ENCODE assay signal across 8 mouse cellular contexts in genomic region chr4:128711455-128712135, GRCm38 (mm10). TPM values are rescaled to one million over a fixed set of nuclear protein-coding genes. Genes with fewer than 3 reads are reported as not detected.
DNase-seq lines count a peak whose midpoint lies in the region; ATAC-seq lines count a peak whose summit lies in the region.

No protein-coding gene starts in this region.

- peaks cover 4% of the 10 kb centered on the region for H3K36me3 ChIP-seq in hindbrain, embryonic 16.5 days (ENCODE audit: control insufficient read depth, insufficient read depth, low read length)

- WGBS in hindbrain, embryonic 16.5 days = 4% methylated on average over 24 of the region's 24 CpGs

- H3K4me3 ChIP-seq in hindbrain, embryonic 16.5 days (ENCODE audit: low read length) = peak overlapping the region; percentile 20; the same call in 1 of the 2 replicates

- H3K27ac ChIP-seq in hindbrain, embryonic 16.5 days (ENCODE audit: low read depth, low read length) = 0 out of 2 replicates have a peak overlapping the region, but pooled peaks have one; percentile 44

- ATAC-seq in hindbrain, embryonic 16.5 days = peak; percentile 67
- ATAC-seq in megakaryocyte, adult 5-6 weeks (ENCODE audit: poor library complexity, severe bottlenecking) = peak; percentile 91

- no peaks in the 10 kb centered on the region for H3K9me3 ChIP-seq in hindbrain, embryonic 16.5 days (ENCODE audit: control insufficient read depth, low read length)

- H3K4me1 ChIP-seq in hindbrain, embryonic 16.5 days (ENCODE audit: control insufficient read depth, insufficient read depth, low read depth, low read length) = peaks cover 33% of the 10 kb centered on the region

- H3K9ac ChIP-seq in hindbrain, embryonic 16.5 days (ENCODE audit: low read depth, low read length) = peak overlapping the region; percentile 55

- H3K27me3 ChIP-seq in hindbrain, embryonic 16.5 days (replicated peaks; ENCODE audit: control insufficient read depth, insufficient read depth, low read length) = no peaks in the 10 kb centered on the region

- peak overlapping the region; percentile 49 for H3K4me2 ChIP-seq in hindbrain, embryonic 16.5 days (ENCODE audit: low read length)

- DNase-seq in T-cell, adult 2 months (ENCODE audit: low spot score) = peak; percentile 91
- peak; percentile 94 to 98 for DNase-seq in cerebellum, postnatal 36 days
- DNase-seq in frontal cortex, postnatal 36 days (ENCODE audit: low spot score in 2 of 2) = peak; percentile 93 to 96
- DNase-seq in left cerebral cortex, adult 18-20 months (ENCODE audit: low spot score in 2 of 2) = peak; percentile 93 to 95
- DNase-seq in right cerebral cortex, adult 2 months (ENCODE audit: low spot score in 2 of 2) = peak; percentile 95 to 96
- peak; percentile 94 for DNase-seq in urinary bladder, postnatal 14 days (ENCODE audit: low spot score)

RNA-seq across cellular contexts. Expression of gene A3galt2, which starts 43.6 kb away (rescaled TPM):
- 0.23 and 0.36 TPM in 2 replicates for polyA plus RNA-seq in hindbrain, embryonic 16.5 days (2015; fragmentation: Nextera tagmentation; extraction: Ambion mirVana)
- total RNA-seq in left cerebral cortex, adult 18-20 months (2021) = under 1 TPM; 0.28 to 0.37 TPM
- 0.09 and 0.21 TPM in 2 replicates for total RNA-seq in megakaryocyte, adult 5-6 weeks (2015)
- total RNA-seq in megakaryocyte, adult 5-6 weeks (2017) = 0.11 TPM in 1 of 2 replicates, not detected in the other

RNA-seq across cellular contexts. Expression of gene Phc2, which starts 57.1 kb away (rescaled TPM):
- 19.9 and 23.5 TPM in 2 replicates for polyA plus RNA-seq in hindbrain, embryonic 16.5 days (2015; fragmentation: Nextera tagmentation; extraction: Ambion mirVana)
- total RNA-seq in left cerebral cortex, adult 18-20 months (2021) = 10 to 100 TPM; 89.1 to 89.2 TPM
- total RNA-seq in megakaryocyte, adult 5-6 weeks (2015) = 34.1 and 34.5 TPM in 2 replicates
- 17.0 and 18.8 TPM in 2 replicates for total RNA-seq in megakaryocyte, adult 5-6 weeks (2017)

Comparison
In these comparisons a context has a peak if more than half of its experiments do, and no peak if none do; other contexts are left out.
1. Peak in every context shown above with its lines: DNase-seq, ATAC-seq, H3K4me3 ChIP-seq and H3K27ac ChIP-seq.